Mouse (Mus musculus) C2C12 (cell line): ENCODE measurements around the gene Actn1. TPM values are rescaled to one million over a fixed set of nuclear protein-coding genes. Genes with fewer than 3 reads are reported as not detected.
A peak's percentile ranks its signal among the peaks of the same experiment; 100 is the strongest.

Experiments used
- H3K27me3 ChIP-seq: one replicate; pipeline ENCODE4 v1.6.1; 2011; ENCODE audit not compliant: control insufficient read depth, insufficient read depth, insufficient read length
- H3K36me3 ChIP-seq: one replicate; pipeline ENCODE4 v1.6.1; 2011; ENCODE audit not compliant: control insufficient read depth, insufficient read depth
- H3K4me3 ChIP-seq: one replicate; pipeline ENCODE4 v1.5.1; 2011; ENCODE audit warnings: mild to moderate bottlenecking, control low read depth; ENCODE audit not compliant: poor library complexity, insufficient read depth, severe bottlenecking
- H3K79me2 ChIP-seq: one replicate; pipeline ENCODE4 v1.6.1; 2011; ENCODE audit not compliant: control insufficient read depth, insufficient read depth
- H3K79me3 ChIP-seq: one replicate; pipeline ENCODE4 v1.6.1; 2011; ENCODE audit warnings: low read depth, control low read depth
- H3ac ChIP-seq: one replicate; pipeline ENCODE3; 2011; ENCODE audit warnings: low read depth; ENCODE audit not compliant: control insufficient read depth, insufficient read length
- CEBPB ChIP-seq: IDR thresholded peaks from one replicate; pipeline ENCODE4 v1.6.1; 2011; ENCODE audit warnings: low read depth, mild to moderate bottlenecking, control low read depth, moderate library complexity
- CTCF ChIP-seq: IDR thresholded peaks from one replicate; pipeline ENCODE4 v1.5.1; 2011; ENCODE audit not compliant: control insufficient read depth, insufficient read depth, insufficient read length
- FOSL1 ChIP-seq: IDR thresholded peaks from one replicate; pipeline ENCODE4 v1.8.0; 2011; ENCODE audit warnings: mild to moderate bottlenecking, low read length; ENCODE audit not compliant: poor library complexity, insufficient read depth, severe bottlenecking
- MAX ChIP-seq: IDR thresholded peaks from one replicate; pipeline ENCODE4 v1.6.1; 2011; ENCODE audit warnings: mild to moderate bottlenecking, control low read depth
- MYOD1 ChIP-seq: IDR thresholded peaks from one replicate; pipeline ENCODE4 v1.6.1; 2011; ENCODE audit warnings: low read depth; ENCODE audit not compliant: control insufficient read depth, insufficient read length
- MYOG ChIP-seq: IDR thresholded peaks from one replicate; pipeline ENCODE4 v1.6.1; 2011; ENCODE audit not compliant: control insufficient read depth, insufficient read length; ENCODE audit errors: extremely low read depth
- USF1 ChIP-seq: IDR thresholded peaks from one replicate; pipeline ENCODE4 v1.6.1; 2011; ENCODE audit warnings: low read depth, mild to moderate bottlenecking, control low read depth, moderate library complexity
- polyA plus RNA-seq: library from polyadenylated mRNA; unstranded; fragments of >200 nt; fragmentation: generic; extraction: Trizol; gene quantifications from one replicate; pipeline ENCODE4 v1.2.1, GENCODE M21; 2012; ENCODE audit warnings: missing spikeins

Actn1 gene
- polyA plus RNA-seq, 1 experiment, result 301 TPM

GRCm38 (mm10) chr12:80153687-80154326, 106.4 kb downstream of the Actn1 start:
- no peaks in the 10 kb centered on the region for H3K79me3 ChIP-seq
- no peak for TF ChIP-seq MYOG
- TF ChIP-seq CTCF, result peak; percentile 17
- no peaks in the 10 kb centered on the region for H3K27me3 ChIP-seq
- no peak overlapping the region for H3ac ChIP-seq
- no peaks in the 10 kb centered on the region for H3K79me2 ChIP-seq
- no peak overlapping the region for H3K4me3 ChIP-seq
- H3K36me3 ChIP-seq, result no peaks in the 10 kb centered on the region

GRCm38 (mm10) chr12:80153078-80153477, 107.1 kb downstream of the Actn1 start:
- Histone ChIP-seq H3K4me3 (no peak overlapping the region), H3K79me3 (no peaks in the 10 kb centered on the region), H3K79me2 (no peaks in the 10 kb centered on the region), H3K36me3 (no peaks in the 10 kb centered on the region), H3ac (no peak overlapping the region), H3K27me3 (no peaks in the 10 kb centered on the region)
- TF ChIP-seq MYOD1 (no peak), CEBPB (no peak), MAX (no peak), CTCF (no peak), MYOG (no peak), USF1 (no peak), FOSL1 (no peak)

GRCm38 (mm10) chr12:80151821-80152220, 108.3 kb downstream of the Actn1 start:
- H3ac ChIP-seq, result no peak overlapping the region
- no peaks in the 10 kb centered on the region for H3K79me3 ChIP-seq
- no peaks in the 10 kb centered on the region for H3K79me2 ChIP-seq
- TF ChIP-seq CEBPB, result no peak
- no peak for TF ChIP-seq MAX
- no peak overlapping the region for H3K4me3 ChIP-seq
- no peaks in the 10 kb centered on the region for H3K27me3 ChIP-seq
- H3K36me3 ChIP-seq, result no peaks in the 10 kb centered on the region

DNA sequence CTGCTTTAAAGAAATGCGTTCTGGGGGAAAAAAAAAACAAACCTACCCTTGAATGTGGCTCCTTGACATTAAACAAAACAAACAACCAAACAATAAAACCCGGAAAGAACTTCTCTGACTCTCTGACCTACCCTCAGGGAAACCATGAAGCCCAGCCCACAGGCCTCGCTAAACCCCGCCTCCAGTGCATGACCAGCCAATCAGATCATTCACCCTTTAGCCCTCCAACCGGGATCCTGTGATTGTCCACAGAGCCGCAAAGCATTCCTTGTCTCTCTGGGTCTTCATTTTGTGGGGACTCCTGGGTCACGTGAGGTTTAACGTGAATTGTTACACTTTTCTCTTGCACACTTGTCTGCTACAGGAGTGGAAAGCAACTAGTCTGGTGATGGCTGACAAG, 109.5 kb downstream of the Actn1 start:
- Histone ChIP-seq H3K27me3 (no peaks in the 10 kb centered on the region), H3K79me2 (no peaks in the 10 kb centered on the region), H3K36me3 (no peaks in the 10 kb centered on the region), H3K4me3 (no peak overlapping the region), H3ac (no peak overlapping the region), H3K79me3 (no peaks in the 10 kb centered on the region)
- TF ChIP-seq USF1, result no peak
- TF ChIP-seq MAX, result no peak
- no peak for TF ChIP-seq MYOD1
- no peak for TF ChIP-seq FOSL1
- TF ChIP-seq CEBPB, result no peak
- no peak for TF ChIP-seq CTCF
- no peak for TF ChIP-seq MYOG

DNA sequence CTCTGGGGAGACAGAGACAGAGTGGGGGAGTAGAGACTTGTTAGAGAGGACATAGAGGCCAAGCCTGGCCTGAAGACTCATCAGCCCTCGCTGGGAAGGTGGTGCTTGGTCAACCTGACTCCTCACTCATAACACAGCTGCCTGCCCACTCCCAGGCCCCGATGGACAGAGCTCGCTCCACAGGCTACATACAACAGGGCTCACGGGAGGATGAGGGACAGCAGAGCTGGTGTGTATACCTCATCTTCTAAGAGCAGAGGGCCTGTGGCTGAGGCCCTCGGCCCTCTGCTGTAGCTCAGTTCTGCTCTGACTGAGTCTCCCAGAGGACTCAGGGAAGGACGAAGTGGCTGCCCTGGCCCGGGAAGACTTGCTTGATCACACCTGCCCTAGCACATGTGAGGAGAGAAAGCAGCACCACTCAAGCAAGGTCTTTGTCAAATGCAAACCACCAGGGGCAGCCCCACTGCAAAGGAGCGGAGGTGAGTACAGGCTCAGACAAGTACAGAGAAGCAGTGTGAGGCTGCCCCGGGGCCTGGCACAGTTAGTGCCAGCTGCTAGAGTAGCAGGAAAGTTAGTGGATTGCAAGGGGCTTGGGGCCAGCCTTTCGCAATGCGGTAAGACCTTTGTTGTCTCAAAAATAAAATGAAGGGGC, 112.5 kb downstream of the Actn1 start:
- H3K79me2 ChIP-seq, result no peaks in the 10 kb centered on the region
- no peaks in the 10 kb centered on the region for H3K36me3 ChIP-seq
- H3K4me3 ChIP-seq, result no peak overlapping the region
- TF ChIP-seq MAX (no peak), CEBPB (no peak), MYOD1 (no peak), CTCF (no peak), FOSL1 (no peak), USF1 (no peak), MYOG (no peak)
- no peak overlapping the region for H3ac ChIP-seq
- H3K27me3 ChIP-seq, result no peaks in the 10 kb centered on the region
- no peaks in the 10 kb centered on the region for H3K79me3 ChIP-seq
